Mouse (Mus musculus): ENCODE measurements around the gene Atp10a. TPM values are rescaled to one million over a fixed set of nuclear protein-coding genes. Genes with fewer than 3 reads are reported as not detected.

The Atp10a gene
- polyA plus RNA-seq, 1 experiment from 2014 or later = 4.0 TPM

DNA sequence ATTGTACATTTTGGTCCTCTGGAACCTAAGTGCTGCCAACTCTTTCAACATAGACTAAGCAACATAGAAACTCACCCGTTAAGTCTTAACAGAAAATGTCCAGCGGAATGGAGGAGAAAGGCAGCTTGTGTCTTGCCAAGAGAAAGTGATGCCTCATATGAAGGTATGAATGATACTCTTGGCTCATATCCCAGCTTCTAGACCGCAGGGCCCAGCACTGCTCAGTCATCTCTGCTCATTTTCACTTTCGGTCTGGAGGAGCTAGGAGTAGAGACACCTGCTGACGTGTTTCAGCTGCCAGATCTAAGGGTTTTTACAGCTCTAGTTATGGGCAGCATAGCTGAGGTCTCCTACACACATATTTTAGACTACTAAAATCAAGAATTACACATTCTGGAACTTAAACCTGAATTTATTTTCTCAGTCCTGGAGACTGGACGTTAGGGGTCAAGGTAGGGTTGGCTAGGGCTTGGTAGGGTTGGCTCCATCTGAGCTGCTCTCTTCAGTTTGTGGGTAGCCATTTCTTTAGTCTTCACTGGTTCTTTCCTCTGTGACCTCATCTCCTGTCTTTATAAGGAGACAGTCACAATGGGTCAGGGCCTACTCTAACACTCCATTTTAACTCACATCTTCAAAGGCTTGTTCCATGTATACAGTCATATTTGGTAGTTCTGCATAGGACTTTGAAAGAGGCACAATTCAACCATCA is 94.1 kb downstream of the Atp10a start:
- Histone ChIP-seq H3K36me3 (replicated peaks) (no peaks in the 10 kb centered on the region), H3K27me3 (no peaks in the 10 kb centered on the region), H3K4me2 (no peak overlapping the region), H3K4me1 (no peaks in the 10 kb centered on the region), H3K9ac (no peak overlapping the region), H3K9me3 (no peaks in the 10 kb centered on the region), H3K4me3 (replicated peaks) (no peak overlapping the region), H3K27ac (no peak overlapping the region)
- 89% methylated on average over 6 of the region's 6 CpGs for WGBS
- ATAC-seq (ENCODE audit: low FRiP score) = no peak

DNA sequence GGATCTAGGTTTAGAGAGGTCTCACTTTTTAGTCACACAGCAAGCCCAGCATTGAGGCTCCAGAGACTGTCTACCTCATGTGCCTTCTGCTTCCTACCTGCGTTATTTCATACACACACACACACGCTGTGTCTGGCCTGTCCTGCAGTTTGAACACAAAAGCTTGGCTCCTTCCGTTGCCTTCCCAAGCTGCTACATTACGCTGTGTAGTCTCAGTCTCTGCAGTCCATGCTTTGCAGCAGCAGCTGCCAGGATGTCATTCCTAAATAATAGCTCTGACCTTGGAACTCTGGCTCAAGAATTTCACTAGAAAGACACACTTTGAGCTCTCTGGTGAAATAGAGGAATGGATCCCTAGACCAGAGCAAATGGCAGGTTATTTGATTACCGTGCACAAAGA is 96.1 kb downstream of the Atp10a start:
- ATAC-seq (ENCODE audit: low FRiP score) = no peak
- 95% methylated on average over 5 of the region's 5 CpGs for WGBS
- Histone ChIP-seq H3K27ac (no peak overlapping the region), H3K27me3 (no peaks in the 10 kb centered on the region), H3K4me1 (no peaks in the 10 kb centered on the region), H3K36me3 (replicated peaks) (no peaks in the 10 kb centered on the region), H3K9ac (no peak overlapping the region), H3K4me3 (replicated peaks) (no peak overlapping the region), H3K9me3 (no peaks in the 10 kb centered on the region), H3K4me2 (no peak overlapping the region)

DNA sequence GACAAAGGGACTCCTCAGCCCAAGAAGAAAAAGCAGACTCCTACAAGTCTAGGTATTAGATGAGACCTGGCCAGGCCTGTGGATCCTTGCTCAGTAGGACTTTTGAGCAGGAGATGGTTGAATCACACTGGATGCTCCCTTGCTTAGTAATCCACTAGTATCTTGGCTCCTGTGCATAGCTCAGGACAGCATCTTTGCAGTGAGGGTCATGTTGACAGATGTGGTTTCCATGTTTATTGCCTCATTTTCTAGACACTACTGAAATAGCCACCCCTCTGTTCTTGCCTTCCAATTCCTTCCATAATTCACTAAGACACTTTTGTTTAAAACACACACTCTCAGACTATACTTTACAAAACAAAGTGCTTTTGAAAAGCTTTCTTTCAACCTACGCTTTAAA is 98.1 kb downstream of the Atp10a start:
- H3K9me3 ChIP-seq = no peaks in the 10 kb centered on the region
- ATAC-seq (ENCODE audit: low FRiP score) = no peak
- WGBS = 64% methylated on average over 1 of the region's 1 CpGs
- H3K36me3 ChIP-seq (replicated peaks) = no peaks in the 10 kb centered on the region
- no peak overlapping the region for H3K4me3 ChIP-seq (replicated peaks)
- no peaks in the 10 kb centered on the region for H3K4me1 ChIP-seq
- H3K27ac ChIP-seq = no peak overlapping the region
- no peaks in the 10 kb centered on the region for H3K27me3 ChIP-seq
- H3K9ac ChIP-seq = no peak overlapping the region
- no peak overlapping the region for H3K4me2 ChIP-seq

DNA sequence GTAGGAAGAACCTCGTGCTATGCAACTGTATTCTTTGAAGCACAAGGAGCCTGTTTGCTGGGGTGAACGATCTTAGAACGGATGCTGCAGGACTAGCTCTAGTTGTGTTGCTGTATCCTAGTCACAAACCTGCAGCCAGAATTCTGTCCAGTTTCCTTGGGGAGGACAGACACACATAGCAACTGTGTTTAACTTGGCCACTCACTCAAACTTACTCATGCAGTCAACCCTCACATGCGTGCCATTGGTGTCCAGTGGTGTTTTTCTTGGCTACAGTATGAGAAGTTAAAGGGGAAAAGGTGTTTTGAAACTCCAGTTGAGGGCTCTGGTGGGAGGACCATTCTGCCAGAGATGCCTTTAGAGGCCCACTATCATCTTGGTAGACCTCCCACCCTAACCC is 98.6 kb downstream of the Atp10a start:
- WGBS = 65% methylated on average over 4 of the region's 4 CpGs
- no peaks in the 10 kb centered on the region for H3K36me3 ChIP-seq (replicated peaks)
- no peaks in the 10 kb centered on the region for H3K27me3 ChIP-seq
- no peak for ATAC-seq (ENCODE audit: low FRiP score)
- no peaks in the 10 kb centered on the region for H3K9me3 ChIP-seq
- H3K9ac ChIP-seq = no peak overlapping the region
- H3K4me2 ChIP-seq = no peak overlapping the region
- H3K27ac ChIP-seq = no peak overlapping the region
- no peaks in the 10 kb centered on the region for H3K4me1 ChIP-seq
- H3K4me3 ChIP-seq (replicated peaks) = no peak overlapping the region

DNA sequence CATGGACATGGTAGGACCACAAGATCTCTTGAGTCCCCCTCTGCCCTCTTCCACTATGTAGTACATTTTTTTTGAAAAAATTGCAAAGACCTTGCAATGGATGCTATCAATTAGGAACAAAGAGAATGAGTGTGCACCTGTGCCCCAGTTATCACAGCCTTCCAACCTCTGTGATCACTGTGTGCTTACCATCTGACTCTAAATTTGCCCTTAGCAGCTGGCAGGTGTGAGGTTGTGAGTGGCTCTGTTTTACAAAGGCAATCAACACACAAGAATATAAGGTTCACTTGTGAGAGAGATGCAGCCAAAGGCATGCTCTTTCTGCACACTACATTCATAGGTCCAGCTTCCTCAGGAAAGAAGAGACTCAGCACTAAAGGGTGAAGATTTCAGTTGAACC is 99.1 kb downstream of the Atp10a start:
- H3K9ac ChIP-seq = no peak overlapping the region
- H3K36me3 ChIP-seq (replicated peaks) = no peaks in the 10 kb centered on the region
- no peak for ATAC-seq (ENCODE audit: low FRiP score)
- H3K27ac ChIP-seq = no peak overlapping the region
- no peak overlapping the region for H3K4me3 ChIP-seq (replicated peaks)
- H3K27me3 ChIP-seq = no peaks in the 10 kb centered on the region
- no peaks in the 10 kb centered on the region for H3K4me1 ChIP-seq
- H3K9me3 ChIP-seq = no peaks in the 10 kb centered on the region
- no peak overlapping the region for H3K4me2 ChIP-seq

DNA sequence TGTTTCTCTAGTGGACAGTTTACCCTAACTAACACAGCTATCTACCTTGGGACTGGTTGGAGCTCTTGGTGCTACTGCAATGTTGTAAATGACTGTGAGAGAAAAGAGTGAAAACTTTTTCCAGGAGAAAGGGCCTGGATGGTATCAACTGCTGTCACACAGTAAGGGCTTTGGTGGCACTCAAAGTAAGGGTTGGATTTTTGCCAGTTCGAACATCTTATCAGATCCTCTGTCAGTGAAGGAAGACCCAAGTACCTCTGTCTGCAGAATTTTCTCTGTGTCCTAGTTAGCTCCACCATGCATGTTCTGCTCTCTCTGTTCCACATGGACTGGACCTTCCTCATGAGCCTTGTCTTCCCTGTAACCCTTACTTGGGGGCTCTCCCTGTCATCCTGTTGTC is 99.9 kb downstream of the Atp10a start:
- no peak overlapping the region for H3K4me2 ChIP-seq
- ATAC-seq (ENCODE audit: low FRiP score) = no peak
- H3K36me3 ChIP-seq (replicated peaks) = no peaks in the 10 kb centered on the region
- H3K9ac ChIP-seq = no peak overlapping the region
- WGBS = 90% methylated on average over 1 of the region's 1 CpGs
- no peak overlapping the region for H3K27ac ChIP-seq
- H3K9me3 ChIP-seq = no peaks in the 10 kb centered on the region
- H3K4me3 ChIP-seq (replicated peaks) = no peak overlapping the region
- no peaks in the 10 kb centered on the region for H3K4me1 ChIP-seq
- H3K27me3 ChIP-seq = no peaks in the 10 kb centered on the region

DNA sequence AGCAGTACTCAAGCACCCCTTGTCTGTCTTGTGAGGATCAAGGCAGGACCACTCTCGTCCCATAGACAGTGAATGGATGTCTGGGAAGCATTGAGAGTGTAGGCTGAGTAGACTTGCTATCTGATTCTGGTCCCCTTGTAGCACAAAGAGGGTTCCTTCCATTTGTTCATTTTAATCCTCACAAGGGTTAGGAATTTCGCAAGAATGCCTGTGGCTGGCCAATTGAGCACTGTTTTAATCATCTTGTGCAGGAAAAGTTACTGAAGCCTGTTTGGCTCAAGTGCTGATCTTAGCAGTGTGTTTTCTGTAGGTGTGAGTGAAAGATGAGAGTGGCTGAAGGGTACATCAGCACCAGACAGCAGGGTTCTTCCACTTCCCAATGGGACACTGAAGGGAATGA is 101.4 kb downstream of the Atp10a start:
- ATAC-seq (ENCODE audit: low FRiP score) = no peak
- Histone ChIP-seq H3K4me2 (no peak overlapping the region), H3K27ac (no peak overlapping the region), H3K4me3 (replicated peaks) (no peak overlapping the region), H3K9me3 (no peaks in the 10 kb centered on the region), H3K9ac (no peak overlapping the region), H3K27me3 (no peaks in the 10 kb centered on the region), H3K36me3 (replicated peaks) (no peaks in the 10 kb centered on the region), H3K4me1 (no peaks in the 10 kb centered on the region)
- WGBS = 69% methylated on average over 2 of the region's 2 CpGs

DNA sequence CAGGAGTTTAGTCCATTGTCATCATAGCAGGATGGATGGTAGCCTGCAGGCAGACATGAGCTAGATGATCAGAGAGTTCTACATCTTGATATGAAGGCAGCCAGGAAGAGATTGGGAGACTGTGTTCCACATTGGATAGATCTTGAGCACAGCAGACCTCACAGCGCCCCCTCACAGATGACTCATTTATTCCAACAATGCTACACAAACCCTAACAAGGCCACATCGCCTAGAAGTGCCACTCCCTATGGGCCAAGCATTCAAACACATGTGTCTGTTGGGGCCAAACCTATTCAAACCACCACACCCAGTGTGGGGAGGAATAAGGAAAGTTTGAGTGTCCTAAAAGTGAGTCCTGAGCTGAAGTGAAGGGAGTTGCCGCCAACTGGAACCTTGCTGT is 102.4 kb downstream of the Atp10a start:
- no peaks in the 10 kb centered on the region for H3K36me3 ChIP-seq (replicated peaks)
- H3K4me1 ChIP-seq = no peaks in the 10 kb centered on the region
- H3K27ac ChIP-seq = no peak overlapping the region
- no peaks in the 10 kb centered on the region for H3K27me3 ChIP-seq
- H3K9ac ChIP-seq = no peak overlapping the region
- H3K4me3 ChIP-seq (replicated peaks) = no peak overlapping the region
- 91% methylated on average over 3 of the region's 3 CpGs for WGBS
- no peak for ATAC-seq (ENCODE audit: low FRiP score)
- H3K4me2 ChIP-seq = no peak overlapping the region
- no peaks in the 10 kb centered on the region for H3K9me3 ChIP-seq

DNA sequence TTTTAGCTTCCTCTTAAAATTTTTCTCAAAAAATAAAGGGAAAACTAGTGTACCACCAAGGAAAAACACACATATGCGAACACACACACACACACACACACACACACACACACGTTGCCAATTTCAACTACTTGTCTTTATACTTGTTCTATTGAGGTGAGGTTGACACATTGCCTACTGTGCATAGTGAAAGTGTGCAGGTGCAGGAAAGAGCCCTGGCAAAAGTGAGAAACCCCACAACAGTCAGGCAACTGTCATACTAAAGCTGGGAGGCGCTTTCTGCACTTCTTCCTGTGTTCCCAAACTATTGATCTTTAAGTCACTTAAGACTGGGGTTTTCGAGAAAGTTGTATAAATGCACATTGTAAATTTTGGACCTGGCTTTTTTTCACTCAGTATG is 103.3 kb downstream of the Atp10a start:
- Histone ChIP-seq H3K9ac (no peak overlapping the region), H3K36me3 (replicated peaks) (no peaks in the 10 kb centered on the region), H3K4me1 (no peaks in the 10 kb centered on the region), H3K4me3 (replicated peaks) (no peak overlapping the region), H3K27ac (no peak overlapping the region), H3K4me2 (no peak overlapping the region), H3K27me3 (no peaks in the 10 kb centered on the region), H3K9me3 (no peaks in the 10 kb centered on the region)
- no peak for ATAC-seq (ENCODE audit: low FRiP score)
- 90% methylated on average over 4 of the region's 4 CpGs for WGBS

DNA sequence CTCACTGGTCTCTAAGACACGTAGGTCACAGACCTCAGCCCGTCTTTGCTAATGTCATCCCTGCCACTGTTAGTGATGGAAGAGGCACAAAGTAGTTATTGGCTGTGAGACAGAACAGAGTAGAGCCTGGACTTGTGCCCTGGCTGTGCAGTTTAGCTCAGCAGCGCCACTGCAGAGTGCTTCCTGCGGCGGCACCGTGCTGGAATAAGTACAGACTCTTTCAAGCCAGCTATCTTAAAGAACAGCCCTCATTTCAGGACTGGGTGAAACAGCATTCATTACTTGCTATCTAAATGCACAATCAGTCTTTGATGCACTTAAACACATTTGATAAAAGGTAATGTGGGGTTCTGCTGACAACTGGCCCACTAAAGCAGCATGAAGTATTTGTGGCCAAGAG is 111.3 kb downstream of the Atp10a start:
- Histone ChIP-seq H3K9me3 (no peaks in the 10 kb centered on the region), H3K27ac (no peak overlapping the region), H3K4me3 (replicated peaks) (no peak overlapping the region), H3K27me3 (no peaks in the 10 kb centered on the region), H3K4me1 (no peaks in the 10 kb centered on the region), H3K9ac (no peak overlapping the region), H3K36me3 (replicated peaks) (no peaks in the 10 kb centered on the region), H3K4me2 (no peak overlapping the region)
- ATAC-seq (ENCODE audit: low FRiP score) = no peak
- WGBS = 81% methylated on average over 6 of the region's 6 CpGs

DNA sequence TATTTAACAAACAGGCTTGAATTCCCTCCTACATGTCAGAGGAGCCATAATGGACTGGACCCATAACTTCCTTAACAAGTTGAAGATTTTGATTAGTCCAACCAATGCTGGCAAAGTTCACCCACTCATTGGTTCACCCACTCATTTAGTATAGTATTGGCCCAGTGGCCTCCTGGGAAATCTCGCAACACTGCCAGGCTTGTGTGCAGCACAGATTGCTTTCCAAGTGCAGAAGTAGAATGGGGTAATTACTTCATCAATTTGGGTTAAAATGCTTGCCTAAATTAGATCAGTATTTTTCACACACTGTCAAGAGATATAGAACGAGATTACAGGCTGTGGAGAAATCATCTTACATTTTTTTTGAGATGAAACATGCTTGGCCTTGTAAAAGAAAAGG is 112.3 kb downstream of the Atp10a start:
- no peaks in the 10 kb centered on the region for H3K36me3 ChIP-seq (replicated peaks)
- H3K27ac ChIP-seq = no peak overlapping the region
- no peak overlapping the region for H3K4me2 ChIP-seq
- ATAC-seq (ENCODE audit: low FRiP score) = no peak
- H3K9me3 ChIP-seq = no peaks in the 10 kb centered on the region
- 84% methylated on average over 2 of the region's 2 CpGs for WGBS
- no peak overlapping the region for H3K4me3 ChIP-seq (replicated peaks)
- no peaks in the 10 kb centered on the region for H3K4me1 ChIP-seq
- H3K27me3 ChIP-seq = no peaks in the 10 kb centered on the region
- H3K9ac ChIP-seq = no peak overlapping the region

DNA sequence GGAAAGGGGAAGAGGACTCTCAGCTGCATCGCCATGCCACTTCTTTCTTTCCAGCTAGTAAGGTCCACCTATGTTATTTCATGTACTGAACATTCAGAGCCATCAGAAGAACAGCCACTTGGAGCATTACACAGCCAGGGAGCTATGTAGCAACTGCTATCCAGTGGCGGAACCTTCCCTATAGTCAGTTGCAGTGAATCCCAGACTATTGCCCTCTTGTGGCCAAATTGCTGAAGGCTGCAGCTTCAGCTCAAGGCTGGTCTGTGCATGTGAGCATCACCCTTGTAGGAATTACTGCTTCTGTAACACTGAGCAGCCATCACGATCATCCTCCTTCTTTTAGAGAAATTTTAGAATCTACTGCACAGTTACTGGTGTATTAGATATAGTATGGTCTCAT is 114.3 kb downstream of the Atp10a start:
- Histone ChIP-seq H3K27ac (no peak overlapping the region), H3K4me3 (replicated peaks) (no peak overlapping the region), H3K27me3 (no peaks in the 10 kb centered on the region), H3K4me2 (no peak overlapping the region), H3K36me3 (replicated peaks) (no peaks in the 10 kb centered on the region), H3K9ac (no peak overlapping the region), H3K9me3 (no peaks in the 10 kb centered on the region), H3K4me1 (no peaks in the 10 kb centered on the region)
- WGBS = 77% methylated on average over 3 of the region's 3 CpGs
- ATAC-seq (ENCODE audit: low FRiP score) = no peak

DNA sequence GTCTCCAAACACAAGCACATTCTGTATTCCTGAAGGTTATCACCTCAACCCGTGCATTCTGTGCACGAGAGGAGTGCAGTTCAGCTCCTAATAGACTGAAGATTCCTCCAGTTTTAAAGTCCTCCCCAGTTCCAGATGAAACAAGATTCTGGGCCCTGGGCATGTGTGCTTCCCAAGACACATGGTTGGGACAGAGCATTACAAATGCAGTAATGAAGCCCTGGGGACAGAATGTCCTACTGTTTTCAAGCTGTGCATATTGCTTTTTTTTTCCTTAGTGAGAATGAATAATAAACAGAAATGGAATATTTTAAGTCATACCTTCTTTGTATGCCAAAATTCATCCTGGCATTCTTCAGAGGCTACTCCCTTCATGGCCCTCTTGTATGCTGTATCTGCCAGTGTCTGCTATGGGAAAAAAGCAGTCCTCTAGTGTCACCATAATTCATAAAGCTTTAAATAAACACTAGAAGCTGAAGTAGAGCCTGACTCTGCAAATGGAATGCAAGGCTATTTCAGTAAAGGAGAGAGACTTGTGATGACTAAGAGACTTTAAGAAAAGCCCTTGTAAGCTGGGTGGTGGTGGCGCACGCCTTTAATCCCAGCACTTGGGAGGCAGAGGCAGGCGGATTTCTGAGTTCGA is 116.2 kb downstream of the Atp10a start:
- WGBS = 88% methylated on average over 6 of the region's 6 CpGs
- no peaks in the 10 kb centered on the region for H3K4me1 ChIP-seq
- ATAC-seq (ENCODE audit: low FRiP score) = no peak
- H3K9ac ChIP-seq = no peak overlapping the region
- no peaks in the 10 kb centered on the region for H3K9me3 ChIP-seq
- no peak overlapping the region for H3K4me2 ChIP-seq
- no peaks in the 10 kb centered on the region for H3K27me3 ChIP-seq
- H3K4me3 ChIP-seq (replicated peaks) = no peak overlapping the region
- no peak overlapping the region for H3K27ac ChIP-seq
- no peaks in the 10 kb centered on the region for H3K36me3 ChIP-seq (replicated peaks)
